Mouse (Mus musculus) ES-Bruce4 (cell line): Measurements from ENCODE around the gene Pkd1l3.

Source experiments
- CTCF ChIP-seq: IDR thresholded peaks from one replicate; pipeline ENCODE4 v1.8.1; 2011; ENCODE audit warnings: low read depth, low read length
- POLR2A ChIP-seq: IDR thresholded peaks from one replicate; pipeline ENCODE4 v1.8.1; 2011; ENCODE audit warnings: low read length; ENCODE audit not compliant: insufficient read depth

DNA sequence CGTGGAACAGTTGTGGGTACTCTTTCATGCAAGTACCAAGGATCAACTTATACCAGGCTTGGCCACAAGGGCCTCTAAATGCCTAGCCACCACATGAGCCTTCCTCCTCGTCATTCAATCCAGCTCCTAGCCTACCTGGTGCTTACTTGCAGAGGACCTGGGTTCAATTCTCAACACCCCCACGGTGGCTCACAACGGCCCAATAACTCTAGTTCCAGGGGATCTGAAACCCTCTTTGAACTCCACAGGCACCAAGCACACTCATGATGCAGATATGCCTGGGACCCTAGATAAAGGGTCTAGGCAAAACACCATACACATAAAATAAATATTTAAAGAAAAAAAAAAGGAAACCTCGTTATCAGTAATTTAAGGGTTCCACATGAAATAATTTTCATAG lies 77.5 kb downstream of the Pkd1l3 start:
- no peak for TF ChIP-seq POLR2A
- no peak for TF ChIP-seq CTCF
